Mouse (Mus musculus): ENCODE measurements around the gene Tlcd1.
"Not testable (repeated sequence)": the region's sequence is repeated elsewhere in the genome, so short reads cannot be mapped to it uniquely, and the experiment has no call there.

Gene Tlcd1

DNA sequence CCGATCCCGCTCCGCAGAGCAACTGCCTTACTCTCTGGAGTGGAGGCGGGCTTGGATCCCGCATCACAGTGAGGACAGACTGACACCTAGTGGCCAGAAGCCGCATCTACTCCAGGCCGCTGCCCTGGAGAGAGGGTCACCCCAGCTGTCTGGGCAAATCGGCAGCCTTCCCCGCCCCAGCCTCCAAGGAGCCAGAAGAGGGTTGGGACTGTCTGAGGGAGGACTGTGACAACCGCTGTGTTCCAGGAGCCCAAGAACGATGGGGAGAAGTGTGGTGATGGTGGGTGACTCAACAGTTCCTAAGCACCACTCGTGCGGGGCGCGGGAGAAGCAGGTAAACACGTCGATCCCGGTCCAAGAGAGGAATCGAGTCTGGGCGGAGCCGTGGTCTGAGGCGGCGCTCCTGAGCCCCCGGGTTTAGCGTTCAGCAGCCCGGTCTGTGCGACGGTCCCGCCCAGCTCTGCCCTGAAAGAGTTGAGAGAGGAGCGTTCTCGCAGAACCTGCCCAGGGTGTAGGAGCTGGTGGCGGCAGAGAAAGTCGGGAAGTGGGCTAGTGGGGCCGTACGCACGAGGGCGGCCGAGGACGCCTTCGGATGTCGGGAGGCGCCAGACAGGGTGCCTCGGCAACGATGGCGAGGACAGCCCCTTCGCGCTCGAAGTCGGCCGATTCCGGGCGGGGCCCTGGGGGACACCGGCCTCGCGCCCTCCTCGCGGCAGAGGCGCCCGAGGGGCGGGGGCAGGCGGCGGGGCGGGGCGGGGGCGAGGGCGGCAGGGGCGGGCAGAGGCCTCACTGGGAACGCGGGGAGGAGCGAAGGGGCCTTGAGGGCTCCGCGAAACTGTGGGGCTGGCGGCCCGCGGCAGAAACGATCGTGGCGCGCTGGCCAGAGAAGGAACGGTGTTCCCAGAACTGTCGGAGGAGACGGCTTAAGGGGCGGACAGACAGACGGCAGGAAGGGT, 1.7 kb downstream of the Tlcd1 start:
- DNase-seq, result peak; percentile 97 to 98

DNA sequence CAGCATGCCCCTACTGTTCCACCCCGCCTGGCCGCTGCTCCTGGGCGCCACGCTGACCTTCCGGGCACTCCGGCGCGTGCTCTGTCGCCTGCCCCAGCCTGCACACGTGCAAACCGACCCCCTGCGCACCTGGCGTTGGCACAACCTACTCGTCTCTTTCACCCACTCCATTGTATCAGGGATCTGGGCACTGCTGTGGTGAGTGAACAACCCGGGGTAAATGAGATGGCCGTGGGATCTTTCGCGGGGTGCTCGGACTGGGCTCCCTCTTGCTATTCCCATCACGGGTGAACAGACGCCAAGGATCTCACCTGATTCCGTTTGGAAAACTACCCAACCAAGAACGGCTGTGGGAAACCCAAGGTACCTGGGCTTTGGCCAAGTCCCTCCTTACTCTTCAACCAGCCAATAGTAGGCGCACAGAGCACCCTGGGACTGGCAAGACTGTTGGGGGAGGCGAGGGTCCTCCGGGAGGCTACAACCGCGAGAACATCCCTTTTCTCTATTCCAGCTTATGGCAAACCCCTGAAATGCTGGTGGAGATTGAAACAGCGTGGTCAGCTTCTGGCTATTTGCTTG, 2.4 kb downstream of the Tlcd1 start:
- peak; percentile 68 to 69 for DNase-seq

DNA sequence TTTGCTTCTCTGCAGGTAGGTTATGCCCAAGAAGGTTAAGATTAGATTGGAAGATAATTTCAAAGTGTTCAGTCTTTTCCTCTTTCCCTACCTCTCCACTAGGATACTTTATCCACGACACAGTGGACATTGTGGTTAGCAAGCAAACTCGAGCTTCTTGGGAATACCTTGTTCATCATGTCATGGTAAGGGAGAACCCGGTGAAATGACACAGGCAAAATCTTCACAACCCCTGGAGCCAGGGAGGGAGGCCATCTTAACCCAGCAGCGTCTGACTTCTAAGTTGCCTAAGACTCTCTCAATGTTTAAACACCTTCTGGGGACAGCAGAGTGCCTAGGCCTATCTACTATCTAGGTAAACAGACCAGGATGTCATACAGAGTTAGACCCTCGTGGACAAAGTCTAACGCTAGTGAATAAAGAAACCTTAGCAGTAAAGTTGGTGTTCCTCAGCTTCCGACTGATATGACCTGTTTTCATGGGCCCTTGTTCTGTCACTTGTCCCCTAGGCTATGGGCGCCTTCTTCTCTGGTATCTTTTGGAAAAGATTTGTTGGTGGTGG, 3.0 kb downstream of the Tlcd1 start:
- no peak for DNase-seq

- DNase-seq, result no peak
Observed at GRCm38 (mm10) chr11:78180081-78180761, 3.7 kb downstream of the Tlcd1 start.

GRCm38 (mm10) chr11:78181830-78182357, 5.4 kb downstream of the Tlcd1 start:
- no peak for DNase-seq

DNA sequence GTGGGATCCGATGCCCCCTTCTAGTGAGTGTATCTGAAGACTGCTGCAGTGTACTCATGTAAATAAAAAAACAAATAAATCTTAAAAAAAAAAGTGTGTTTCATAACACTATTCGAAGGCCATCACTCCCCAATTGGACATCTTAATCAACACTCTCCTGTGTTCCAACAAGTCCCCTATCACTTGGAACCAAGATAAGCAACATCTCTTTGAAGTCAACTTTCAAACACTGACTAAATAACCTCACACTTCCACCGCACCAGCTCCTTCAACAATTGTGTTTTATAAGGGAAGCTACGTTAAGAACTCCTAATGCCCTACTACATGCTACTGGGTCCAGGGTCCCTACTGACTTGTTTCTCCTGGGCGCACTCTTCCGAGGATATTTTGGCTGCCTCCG, 5.9 kb downstream of the Tlcd1 start:
- no peak for DNase-seq

DNA sequence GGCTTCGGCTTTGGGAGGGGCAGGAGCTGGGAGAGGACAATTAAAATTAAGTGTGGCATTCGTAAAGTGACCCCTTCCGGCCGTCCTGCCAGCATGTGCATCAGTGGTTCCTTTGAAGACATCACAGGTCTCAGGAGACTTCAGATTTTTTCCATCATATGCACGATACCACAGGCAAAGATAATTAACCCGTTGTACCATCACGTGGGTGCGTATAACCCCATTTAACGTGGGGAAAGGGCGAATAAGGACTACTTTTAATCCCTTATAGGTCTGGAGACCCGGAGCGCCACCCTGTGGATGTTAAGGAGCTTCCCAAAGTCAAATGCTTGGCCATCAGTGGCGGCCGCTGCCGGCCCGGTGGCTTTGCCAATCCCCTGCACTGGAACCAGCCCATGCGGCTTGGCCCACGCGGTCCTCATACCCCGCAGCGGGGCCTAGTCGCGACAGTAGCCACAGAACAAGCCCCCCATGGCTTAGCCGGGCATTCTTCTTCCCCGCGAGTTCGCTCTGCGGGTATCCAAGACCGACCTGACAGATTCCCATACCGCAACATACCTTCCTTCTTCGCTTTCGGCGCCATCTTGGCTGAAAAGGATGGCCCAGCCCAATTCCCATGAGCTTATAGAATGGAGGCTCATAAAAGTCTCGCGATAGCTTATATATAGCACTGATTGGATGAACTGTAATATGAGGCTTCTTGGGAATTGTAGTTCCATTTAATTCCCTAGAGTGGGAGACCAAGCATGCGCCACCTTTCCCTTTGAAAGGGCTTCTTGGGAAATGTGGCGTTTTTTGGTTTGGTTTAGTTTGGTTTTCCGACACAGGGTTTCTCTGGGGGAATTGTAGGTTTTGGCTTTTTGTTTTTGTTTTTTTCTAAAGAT, 6.7 kb downstream of the Tlcd1 start, which contains the start of gene Rpl23a:
Gene Rpl23a (minus strand): TSS at position 624 of the 884 bp plus-strand sequence.
- peak; percentile 85 to 86 for DNase-seq

DNA sequence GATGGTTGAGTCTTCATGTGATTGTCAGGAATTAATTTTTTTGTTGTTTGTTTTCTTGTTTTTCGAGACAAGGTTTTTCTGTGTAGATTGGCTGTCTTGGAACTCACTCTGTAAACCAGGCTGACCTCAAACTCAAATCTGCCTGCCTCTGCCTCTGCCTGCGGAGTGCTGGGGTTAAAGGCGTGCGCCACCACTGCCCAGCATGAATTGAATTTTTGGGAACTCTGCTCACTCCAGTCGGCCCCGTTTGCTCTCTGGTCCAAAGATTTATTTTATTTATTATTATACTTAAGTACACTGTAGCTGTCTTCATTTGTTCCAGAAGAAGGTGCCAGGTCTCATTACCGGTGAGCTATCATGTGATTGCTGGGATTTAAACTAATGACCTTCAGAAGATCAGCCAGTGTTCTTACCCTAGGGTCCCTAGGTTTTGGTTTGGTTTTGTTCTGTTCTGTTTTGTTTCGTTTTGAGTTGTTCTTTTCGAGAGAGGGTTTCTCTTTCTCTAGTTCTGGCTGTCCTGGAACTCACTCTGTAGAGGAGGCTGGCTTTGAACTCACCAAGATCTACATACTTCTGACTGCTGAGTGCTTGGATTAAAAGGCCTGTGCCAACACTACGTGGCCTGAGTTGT, 7.5 kb downstream of the Tlcd1 start:
- no peak for DNase-seq

DNA sequence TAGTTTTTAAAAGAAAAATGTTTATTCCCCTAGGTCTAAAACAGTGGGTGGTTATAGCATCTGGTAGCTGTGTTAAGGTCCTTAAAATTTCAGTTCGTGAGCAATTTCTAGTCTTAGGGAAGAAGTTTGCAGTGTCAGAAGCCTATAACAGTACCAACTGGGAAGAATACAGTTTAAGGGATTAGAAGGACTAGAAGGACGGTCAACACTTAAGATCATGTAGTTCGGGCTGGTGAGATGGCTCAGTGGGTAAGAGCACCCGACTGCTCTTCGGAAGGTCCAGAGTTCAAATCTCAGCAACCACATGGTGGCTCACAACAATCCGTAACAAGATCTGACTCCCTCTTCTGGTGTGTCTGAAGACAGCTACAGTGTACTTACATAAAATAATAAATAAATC, 8.2 kb downstream of the Tlcd1 start:
- DNase-seq, result not testable (repeated sequence)

DNA sequence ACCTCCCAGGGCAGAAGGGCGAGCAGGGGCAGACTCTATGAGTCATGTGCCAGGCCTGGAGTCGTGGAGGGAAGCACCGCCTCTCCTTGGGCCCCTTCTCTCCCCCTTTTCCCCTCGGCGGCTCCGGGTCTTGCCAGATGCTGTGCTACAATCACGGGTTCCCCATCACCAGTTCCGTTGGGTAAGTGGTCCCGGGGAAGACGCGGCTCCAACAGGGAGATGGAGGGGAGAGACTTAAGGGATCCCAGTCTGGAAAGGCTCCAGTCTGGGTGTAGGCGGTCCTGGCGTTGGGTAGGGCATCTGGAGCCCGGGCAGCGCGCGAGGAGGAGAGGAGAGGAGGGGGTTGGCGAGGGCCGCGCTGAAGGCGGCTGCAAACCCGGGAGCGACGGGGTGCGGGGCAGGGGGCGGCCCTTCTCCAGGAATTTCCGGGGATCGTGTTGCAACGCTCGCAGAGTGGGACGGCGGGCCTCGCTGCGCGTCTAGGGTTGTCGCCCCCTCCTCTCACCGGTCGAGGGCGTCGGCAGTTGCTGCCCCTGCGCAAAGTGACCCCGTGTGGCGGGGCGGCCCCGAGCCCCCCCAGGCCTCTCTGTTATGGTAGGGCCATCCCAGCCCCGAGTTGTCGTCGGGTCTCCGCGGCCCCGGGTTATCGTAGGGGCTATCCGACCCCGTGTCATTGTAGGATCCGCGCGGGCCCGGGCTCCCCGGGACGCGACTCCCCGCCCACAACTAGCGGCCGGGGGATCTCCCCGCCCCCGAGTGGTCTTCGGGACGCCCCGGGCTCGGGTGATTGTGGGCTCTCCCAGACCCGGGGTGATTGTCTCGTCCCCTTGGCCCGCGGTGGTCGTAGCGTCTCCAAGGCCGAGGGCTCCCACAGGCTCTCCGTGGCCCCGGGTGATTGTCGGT, 12.1 kb downstream of the Tlcd1 start, which contains the start of gene Rab34:
Gene Rab34 (plus strand): TSS at position 100 of the 903 bp plus-strand sequence.
- peak; percentile 87 to 92 for DNase-seq

DNA sequence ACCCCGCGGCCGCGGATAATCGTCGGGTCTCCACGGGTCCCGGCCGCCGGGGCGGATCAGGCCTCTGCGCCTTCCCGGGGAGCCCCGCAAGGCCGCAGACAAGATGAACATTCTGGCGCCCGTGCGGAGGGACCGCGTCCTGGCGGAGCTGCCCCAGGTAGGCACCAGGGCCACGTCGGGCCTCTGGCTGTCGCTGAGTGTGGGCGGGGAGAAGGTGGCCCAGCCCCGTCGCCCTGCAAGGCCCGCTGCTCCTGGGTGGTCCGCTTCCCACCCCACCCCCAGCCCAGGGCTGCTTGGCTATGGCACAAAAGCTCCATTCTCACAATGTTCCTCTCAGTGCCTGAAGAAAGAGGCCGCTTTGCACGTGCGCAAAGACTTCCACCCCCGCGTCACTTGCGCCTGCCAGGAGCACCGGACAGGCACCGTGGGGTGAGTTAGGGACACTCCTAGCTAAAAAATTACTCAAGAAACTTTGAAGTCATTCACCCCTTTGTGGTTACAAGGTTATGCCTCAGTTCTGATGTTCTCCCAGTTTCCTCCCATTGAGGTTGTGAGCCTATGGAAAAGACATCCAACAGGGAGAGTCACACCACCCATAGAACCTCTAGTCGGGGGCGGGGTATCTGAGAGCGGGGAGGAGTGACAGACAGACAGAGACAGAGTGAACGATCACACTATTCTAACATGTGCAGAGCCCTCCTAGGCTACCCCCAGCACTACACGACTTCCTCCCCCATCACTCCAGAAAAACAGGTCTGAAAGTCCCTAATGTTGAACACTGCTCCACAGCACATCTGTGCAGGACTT, 12.9 kb downstream of the Tlcd1 start:
- peak; percentile 84 to 90 for DNase-seq

- no peak for DNase-seq
Observed at GRCm38 (mm10) chr11:78190041-78190440, 13.5 kb downstream of the Tlcd1 start.

DNA sequence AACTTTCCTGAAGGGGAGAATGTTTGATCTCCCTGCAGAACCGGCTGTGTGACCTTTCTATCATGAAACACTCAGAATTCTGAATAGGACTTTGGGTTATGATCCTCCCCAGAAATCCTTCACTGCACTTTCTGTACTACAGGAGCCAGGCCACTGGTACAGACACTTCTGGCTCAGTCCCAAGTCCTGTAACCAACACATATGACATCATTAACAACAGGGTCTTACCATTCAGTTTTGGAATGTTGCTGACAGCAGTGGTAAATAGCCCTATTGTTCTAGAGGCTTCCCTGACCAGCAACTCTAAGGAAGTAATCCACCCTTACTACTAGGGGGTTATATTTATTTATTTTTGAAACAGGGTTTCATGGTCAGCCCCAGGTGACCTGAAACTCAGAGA, 16.6 kb downstream of the Tlcd1 start, which contains the start of gene Proca1:
Gene Proca1 (plus strand): TSS at position 280 of the 400 bp plus-strand sequence.
- DNase-seq, result no peak

GRCm38 (mm10) chr11:78194411-78195100, 18.0 kb downstream of the Tlcd1 start:
- DNase-seq, result peak; percentile 86 to 88

DNA sequence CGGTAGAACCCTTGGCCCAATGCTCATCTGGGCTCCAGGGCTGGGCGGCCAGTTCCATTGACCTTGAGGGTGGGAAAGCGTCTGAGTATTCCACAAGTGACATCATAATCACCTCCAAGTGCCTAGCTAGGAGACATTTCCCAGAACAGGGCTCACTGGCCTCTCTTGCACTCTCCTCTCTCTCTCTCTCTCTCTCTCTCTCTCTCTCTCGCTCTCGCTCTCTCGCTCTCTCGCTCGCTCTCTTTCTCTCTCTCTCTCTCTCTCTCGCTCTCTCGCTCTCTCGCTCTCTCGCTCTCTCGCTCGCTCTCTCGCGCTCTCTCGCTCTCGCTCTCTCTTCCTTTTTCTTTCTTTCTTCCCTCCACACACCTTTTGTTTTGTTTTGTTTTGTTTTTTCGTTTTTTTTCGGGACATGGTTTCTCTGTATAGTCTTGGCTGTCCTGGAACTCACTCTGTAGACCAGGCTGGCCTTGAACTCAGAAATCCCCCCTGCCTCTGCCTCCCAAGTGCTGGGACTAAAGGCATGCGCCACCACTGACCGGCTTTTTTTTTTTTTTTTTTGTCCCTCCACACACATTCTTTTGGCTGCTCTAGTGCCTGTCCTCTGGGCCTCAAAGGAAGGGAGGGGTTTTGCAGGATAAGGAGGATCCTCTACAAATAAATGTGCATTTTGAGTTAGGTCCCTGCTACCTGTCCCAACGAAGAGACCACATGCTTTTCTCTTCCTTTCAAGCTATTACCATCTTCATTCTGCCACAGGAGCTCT, 18.8 kb downstream of the Tlcd1 start:
- DNase-seq, result no peak

DNA sequence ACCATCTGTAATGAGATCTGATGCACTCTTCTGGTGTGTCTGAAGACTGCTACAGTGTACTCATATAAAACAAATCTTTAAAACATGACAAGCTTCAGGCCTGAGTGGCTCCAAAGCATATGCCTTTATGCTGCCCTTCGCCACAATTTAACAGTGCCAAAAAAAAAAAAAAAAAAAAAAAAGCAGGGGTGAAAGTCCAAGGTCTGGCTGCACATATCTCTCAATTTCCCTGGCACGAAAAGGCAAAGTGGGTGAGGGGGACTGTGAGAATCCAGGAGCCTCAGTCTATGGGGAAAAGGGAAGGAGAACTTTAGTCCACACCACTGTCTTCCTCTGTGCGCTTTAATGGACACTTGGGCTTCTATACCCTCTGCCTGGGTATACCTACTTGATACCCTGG, 25.9 kb downstream of the Tlcd1 start:
- DNase-seq, result no peak

- DNase-seq, result no peak
Observed at GRCm38 (mm10) chr11:78204287-78204686, 27.8 kb downstream of the Tlcd1 start.
